Mouse (Mus musculus) CD4-positive naive resting alpha-beta T cell, adult 57 days (primary cell): ENCODE results near the gene Hsf3. TPM values are rescaled to one million over a fixed set of nuclear protein-coding genes. Genes with fewer than 3 reads are reported as not detected.

ENCODE experiments used
- total RNA-seq: library from RNA; stranded (reverse); gene quantifications from one replicate; pipeline ENCODE4 v1.2.4, GENCODE M21; 2023

Hsf3 gene
- total RNA-seq, result not detected

GRCm38 (mm10) chrX:96456201-96456963, at the start of gene Hsf3:
Gene Hsf3 (minus strand): TSS chrX:96456294.

GRCm38 (mm10) chrX:96455149-96455548, 945 bp downstream of the Hsf3 start, which contains the start of gene Heph:
Gene Heph (plus strand): TSS chrX:96455359.

GRCm38 (mm10) chrX:96293338-96293737, 162.8 kb downstream of the Hsf3 start, which contains the start of gene Vsig4:
Gene Vsig4 (minus strand): TSS chrX:96293438.

Other genes with a start within 250 kb of the Hsf3 start
- gene Vsig4, start 162.9 kb downstream of the Hsf3 start, total RNA-seq, result not detected
- gene Heph, start 935 bp downstream of the Hsf3 start, total RNA-seq, result not detected